Mouse (Mus musculus): ENCODE measurements at regions not wholly inside any gene's neighbourhood (a gene's known extent, or its start where the extent isn't known, plus 50 kb on each side); places are given as distances from the start of the nearest gene placed in this dataset.

DNA sequence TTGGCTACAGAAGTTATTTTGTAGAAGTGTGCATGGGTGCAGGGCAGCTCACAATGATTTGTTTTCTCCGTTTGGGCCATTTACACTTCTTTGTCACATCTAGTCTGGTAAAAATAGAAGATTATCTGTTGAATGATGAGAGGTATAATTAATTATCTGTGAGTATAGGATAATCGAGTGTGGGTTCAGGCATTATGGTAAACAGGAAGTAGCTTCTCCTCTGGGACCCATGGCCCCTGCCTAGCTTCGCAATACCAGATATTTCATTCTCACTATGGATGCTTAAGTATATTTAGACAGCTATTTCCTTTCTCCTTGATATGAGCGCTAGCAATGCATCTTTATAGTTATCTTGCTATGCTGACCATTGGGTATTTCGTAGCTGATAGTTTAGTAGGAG is 1373.7 kb upstream of the Pcdh20 start:
- ATAC-seq (replicated peaks in 1 of 2; ENCODE audit: insufficient read depth in 1 of 2, low FRiP score in 2 of 2, low TSS enrichment in 1 of 2, low read depth in 1 of 2, poor library complexity in 2 of 2, severe bottlenecking in 2 of 2) = no peak

DNA sequence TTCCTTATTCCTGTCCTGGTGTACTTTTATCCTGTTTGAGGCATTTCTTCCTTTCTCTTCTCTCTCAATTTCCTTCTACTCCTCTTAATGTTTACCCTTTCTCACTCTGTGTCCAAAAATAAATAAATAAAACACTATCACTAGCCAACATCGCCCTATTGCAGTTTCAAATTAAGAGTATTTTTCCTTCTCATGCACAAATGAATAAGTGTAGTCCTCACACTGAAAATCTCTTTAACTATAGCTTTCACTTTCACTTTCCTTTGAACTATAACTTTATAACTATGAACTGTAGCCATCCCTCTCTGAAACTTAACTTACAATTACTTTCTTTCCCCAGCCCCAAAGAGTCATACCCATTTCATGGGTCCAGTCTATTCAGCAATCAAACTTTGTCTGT is 1355.5 kb upstream of the Pcdh20 start:
- 0 out of 4 replicates have a peak, but pooled peaks of 1 of the 2 experiments have one; percentile 22 for ATAC-seq (replicated peaks in 1 of 2; ENCODE audit: insufficient read depth in 1 of 2, low FRiP score in 2 of 2, low TSS enrichment in 1 of 2, low read depth in 1 of 2, poor library complexity in 2 of 2, severe bottlenecking in 2 of 2)

DNA sequence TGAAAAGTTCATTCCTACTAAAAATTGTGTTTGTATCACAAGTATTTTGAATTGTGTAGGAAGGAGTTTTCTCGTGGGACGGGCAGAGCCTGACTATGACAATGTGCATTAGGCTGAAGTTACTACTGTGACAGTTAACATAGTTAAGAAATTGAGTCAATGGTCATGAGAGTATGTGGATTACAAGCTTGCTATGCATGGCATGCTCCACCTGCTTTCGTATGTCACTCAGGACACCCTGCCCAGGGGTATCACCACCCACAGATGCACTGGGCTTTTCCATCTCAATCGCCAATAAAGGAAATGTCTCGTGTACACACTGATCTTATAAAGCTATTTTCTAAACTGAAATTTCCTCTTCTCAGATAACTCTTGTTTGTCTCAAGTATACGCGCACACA is 1354.8 kb upstream of the Pcdh20 start:
- ATAC-seq (replicated peaks in 1 of 2; ENCODE audit: insufficient read depth in 1 of 2, low FRiP score in 2 of 2, low TSS enrichment in 1 of 2, low read depth in 1 of 2, poor library complexity in 2 of 2, severe bottlenecking in 2 of 2) = no peak

DNA sequence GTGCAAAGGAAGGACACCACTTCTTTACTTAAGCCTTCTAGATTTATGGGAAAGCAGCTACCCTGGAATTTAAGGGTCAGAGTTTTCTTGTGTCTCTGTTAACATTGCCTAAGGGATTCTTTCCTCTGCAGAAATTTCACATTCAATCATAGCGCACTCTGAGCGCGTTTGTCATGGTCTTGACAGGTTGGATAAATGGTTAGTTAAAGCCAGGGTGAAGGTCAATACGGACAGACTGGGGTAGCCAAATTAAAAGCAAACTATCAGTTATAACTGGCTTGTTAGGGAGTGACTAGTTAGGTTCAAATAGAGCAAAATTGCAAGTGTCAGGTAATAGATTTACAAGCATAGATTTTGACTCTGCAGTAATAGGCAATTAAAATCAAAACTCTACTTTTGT is 1352.2 kb upstream of the Pcdh20 start:
- ATAC-seq (replicated peaks in 1 of 2; ENCODE audit: insufficient read depth in 1 of 2, low FRiP score in 2 of 2, low TSS enrichment in 1 of 2, low read depth in 1 of 2, poor library complexity in 2 of 2, severe bottlenecking in 2 of 2) = no peak

DNA sequence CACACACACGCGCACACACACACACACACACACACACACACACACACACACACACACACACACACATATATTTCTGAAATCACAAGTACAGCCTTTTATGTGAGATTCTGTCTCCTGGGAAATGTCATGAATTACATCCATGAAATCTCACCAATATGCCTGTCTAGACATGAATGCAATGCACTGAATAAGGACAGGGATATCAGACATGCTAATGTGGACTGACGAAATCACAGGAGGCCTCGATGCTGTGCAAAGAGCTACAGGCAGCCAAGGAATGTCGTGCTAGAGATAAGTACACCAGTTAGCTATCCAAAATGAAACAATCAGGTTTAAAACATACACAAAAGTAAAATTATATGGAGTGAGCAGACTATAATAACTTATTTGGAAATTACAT is 1351.0 kb upstream of the Pcdh20 start:
- ATAC-seq (replicated peaks in 1 of 2; ENCODE audit: insufficient read depth in 1 of 2, low FRiP score in 2 of 2, low TSS enrichment in 1 of 2, low read depth in 1 of 2, poor library complexity in 2 of 2, severe bottlenecking in 2 of 2) = no peak

DNA sequence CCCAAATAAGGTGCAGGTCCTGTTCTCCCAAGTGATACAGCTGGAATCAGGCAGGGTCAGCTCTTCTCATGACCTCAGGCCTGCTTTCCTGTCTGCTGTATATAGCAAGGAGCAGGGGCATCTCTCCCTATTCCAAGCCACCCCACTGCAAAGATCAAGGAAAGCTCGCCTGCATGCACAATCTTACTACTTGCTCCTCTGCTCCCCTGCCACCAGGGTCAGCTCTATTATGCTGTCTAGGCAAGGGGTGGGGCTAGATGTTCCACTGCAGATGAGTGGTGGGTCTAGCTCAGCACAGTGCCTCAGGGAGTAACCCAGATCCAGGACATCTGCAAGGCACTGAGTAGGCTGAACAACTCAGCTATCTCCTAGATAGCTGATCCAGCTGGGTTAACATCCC is 1335.6 kb upstream of the Pcdh20 start:
- ATAC-seq (replicated peaks in 1 of 2; ENCODE audit: insufficient read depth in 1 of 2, low FRiP score in 2 of 2, low TSS enrichment in 1 of 2, low read depth in 1 of 2, poor library complexity in 2 of 2, severe bottlenecking in 2 of 2) = no peak

DNA sequence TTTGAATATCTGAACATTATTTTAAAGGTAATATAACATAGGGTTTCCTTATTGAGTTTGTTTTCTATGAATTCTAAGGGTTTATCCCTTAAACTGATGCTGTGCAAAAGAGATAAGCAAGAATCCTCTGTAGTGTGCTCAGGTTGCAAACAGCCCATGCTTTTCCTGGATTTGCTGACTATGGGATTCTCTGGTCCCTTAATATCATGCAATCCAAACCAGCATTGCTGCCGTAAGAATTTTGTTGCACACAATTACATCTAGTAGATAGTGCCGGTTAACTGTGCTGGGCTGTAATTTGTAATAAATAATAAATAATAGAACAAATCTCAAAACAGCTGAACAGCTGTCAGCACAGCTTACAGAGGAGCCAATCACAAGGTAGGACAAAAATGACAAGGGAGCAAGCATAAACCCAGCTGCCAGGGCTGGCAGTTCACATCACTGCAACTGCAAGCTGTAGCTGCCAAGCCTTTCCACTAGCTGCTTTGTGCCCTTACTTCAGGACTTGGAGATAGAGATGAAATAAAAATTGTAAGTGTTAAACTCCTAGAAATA is 1333.6 kb upstream of the Pcdh20 start:
- ATAC-seq (replicated peaks in 1 of 2; ENCODE audit: insufficient read depth in 1 of 2, low FRiP score in 2 of 2, low TSS enrichment in 1 of 2, low read depth in 1 of 2, poor library complexity in 2 of 2, severe bottlenecking in 2 of 2) = no peak

DNA sequence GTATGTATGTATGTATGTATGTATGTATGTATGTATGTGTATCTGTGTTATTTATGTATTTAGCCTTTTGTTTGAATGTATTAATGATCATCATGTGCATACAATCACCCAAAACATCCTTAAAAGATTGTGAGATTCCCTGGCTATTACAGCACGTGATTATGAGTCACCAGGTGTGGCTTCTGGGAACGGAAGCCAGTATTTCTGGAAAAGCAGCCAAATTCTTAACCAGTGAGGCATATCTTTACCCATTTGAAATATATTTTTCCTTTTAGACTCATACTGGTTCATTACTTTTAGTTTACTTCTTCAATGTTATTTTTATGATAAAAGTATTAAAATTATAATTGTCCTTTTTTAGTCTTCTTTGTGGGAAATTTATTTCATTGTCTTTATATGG is 1284.6 kb upstream of the Pcdh20 start:
- ATAC-seq (replicated peaks in 1 of 2; ENCODE audit: insufficient read depth in 1 of 2, low FRiP score in 2 of 2, low TSS enrichment in 1 of 2, low read depth in 1 of 2, poor library complexity in 2 of 2, severe bottlenecking in 2 of 2) = no peak

DNA sequence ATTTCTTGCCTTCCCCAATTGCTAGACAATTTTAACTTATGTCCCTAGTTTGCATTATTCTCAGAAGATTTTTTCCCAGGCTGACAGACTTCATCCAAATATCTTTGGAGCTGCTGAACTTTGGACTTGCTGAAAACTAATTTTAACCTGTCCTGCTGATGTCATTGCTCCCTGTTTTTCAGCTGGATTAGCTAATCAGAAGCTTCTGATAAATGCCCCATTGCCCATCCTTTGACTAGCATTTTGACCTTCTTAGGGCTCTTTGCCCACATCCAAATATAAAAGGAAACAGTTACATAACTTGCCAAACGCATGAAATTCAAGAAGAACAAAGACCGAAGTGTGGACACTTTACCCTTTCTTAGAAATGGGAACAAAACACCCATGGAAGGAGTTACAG is 1242.5 kb upstream of the Pcdh20 start:
- no peak for ATAC-seq (replicated peaks in 1 of 2; ENCODE audit: insufficient read depth in 1 of 2, low FRiP score in 2 of 2, low TSS enrichment in 1 of 2, low read depth in 1 of 2, poor library complexity in 2 of 2, severe bottlenecking in 2 of 2)

All from hematopoietic stem cell, adult 5-6 weeks (primary cell).